Mouse (Mus musculus): ENCODE measurements around the gene Dusp1. TPM values are rescaled to one million over a fixed set of nuclear protein-coding genes. Genes with fewer than 3 reads are reported as not detected.

Gene Dusp1
- polyA plus RNA-seq, 1 experiment from 2014 or later = 45.8 TPM

- no peaks in the 10 kb centered on the region for H3K27me3 ChIP-seq (ENCODE audit: control insufficient read depth, insufficient read depth, low read length)
- no peak for DNase-seq
- no peak overlapping the region for H3K9ac ChIP-seq (replicated peaks; ENCODE audit: low read length)
- WGBS = 92% methylated on average over 4 of the region's 4 CpGs
- no peak overlapping the region for H3K4me3 ChIP-seq (replicated peaks; ENCODE audit: low read depth, low read length)
- H3K4me1 ChIP-seq (ENCODE audit: control insufficient read depth, insufficient read depth, low read length) = no peaks in the 10 kb centered on the region
- no peak for ATAC-seq (ENCODE audit: low FRiP score, low TSS enrichment)
- H3K27ac ChIP-seq (replicated peaks; ENCODE audit: low read depth, low read length) = no peak overlapping the region
- H3K4me2 ChIP-seq (ENCODE audit: low read length) = no peak overlapping the region
- H3K9me3 ChIP-seq (ENCODE audit: control insufficient read depth, low read length) = no peaks in the 10 kb centered on the region
- no peaks in the 10 kb centered on the region for H3K36me3 ChIP-seq (ENCODE audit: control insufficient read depth, insufficient read depth, low read length)
Observed at GRCm38 (mm10) chr17:26515675-26516074, 46.3 kb downstream of the Dusp1 start.

GRCm38 (mm10) chr17:26514581-26515030, 47.3 kb downstream of the Dusp1 start:
- H3K4me1 ChIP-seq (ENCODE audit: control insufficient read depth, insufficient read depth, low read length) = no peaks in the 10 kb centered on the region
- WGBS = 86% methylated on average over 3 of the region's 3 CpGs
- no peak overlapping the region for H3K9ac ChIP-seq (replicated peaks; ENCODE audit: low read length)
- H3K4me3 ChIP-seq (replicated peaks; ENCODE audit: low read depth, low read length) = no peak overlapping the region
- ATAC-seq (ENCODE audit: low FRiP score, low TSS enrichment) (no peak), DNase-seq (no peak)
- no peak overlapping the region for H3K27ac ChIP-seq (replicated peaks; ENCODE audit: low read depth, low read length)
- H3K4me2 ChIP-seq (ENCODE audit: low read length) = no peak overlapping the region
- no peaks in the 10 kb centered on the region for H3K27me3 ChIP-seq (ENCODE audit: control insufficient read depth, insufficient read depth, low read length)
- H3K36me3 ChIP-seq (ENCODE audit: control insufficient read depth, insufficient read depth, low read length) = no peaks in the 10 kb centered on the region
- no peaks in the 10 kb centered on the region for H3K9me3 ChIP-seq (ENCODE audit: control insufficient read depth, low read length)

- no peak overlapping the region for H3K4me3 ChIP-seq (replicated peaks; ENCODE audit: low read depth, low read length)
- H3K9ac ChIP-seq (replicated peaks; ENCODE audit: low read length) = no peak overlapping the region
Observed at GRCm38 (mm10) chr17:26513459-26514290, 48.3 kb downstream of the Dusp1 start.

GRCm38 (mm10) chr17:26512961-26513360, 49.0 kb downstream of the Dusp1 start:
- Histone ChIP-seq H3K36me3 (ENCODE audit: control insufficient read depth, insufficient read depth, low read length) (no peaks in the 10 kb centered on the region), H3K9me3 (ENCODE audit: control insufficient read depth, low read length) (no peaks in the 10 kb centered on the region), H3K27ac (replicated peaks; ENCODE audit: low read depth, low read length) (no peak overlapping the region), H3K4me1 (ENCODE audit: control insufficient read depth, insufficient read depth, low read length) (no peaks in the 10 kb centered on the region), H3K9ac (replicated peaks; ENCODE audit: low read length) (no peak overlapping the region), H3K27me3 (ENCODE audit: control insufficient read depth, insufficient read depth, low read length) (no peaks in the 10 kb centered on the region), H3K4me3 (replicated peaks; ENCODE audit: low read depth, low read length) (no peak overlapping the region), H3K4me2 (ENCODE audit: low read length) (no peak overlapping the region)
- 82% methylated on average over 7 of the region's 7 CpGs for whole genome bisulfite sequencing
- no peak for ATAC-seq (ENCODE audit: low FRiP score, low TSS enrichment)
- no peak for DNase-seq

More at GRCm38 (mm10) chr17:26513459-26514290, 48.3 kb downstream of the Dusp1 start:
- H3K4me2 ChIP-seq (ENCODE audit: low read length) = no peak overlapping the region
- no peaks in the 10 kb centered on the region for H3K27me3 ChIP-seq (ENCODE audit: control insufficient read depth, insufficient read depth, low read length)
- no peak for DNase-seq
- H3K4me1 ChIP-seq (ENCODE audit: control insufficient read depth, insufficient read depth, low read length) = no peaks in the 10 kb centered on the region
- no peaks in the 10 kb centered on the region for H3K36me3 ChIP-seq (ENCODE audit: control insufficient read depth, insufficient read depth, low read length)
- ATAC-seq (ENCODE audit: low FRiP score, low TSS enrichment) = no peak
- H3K27ac ChIP-seq (replicated peaks; ENCODE audit: low read depth, low read length) = no peak overlapping the region
- WGBS = 81% methylated on average over 6 of the region's 6 CpGs
- no peaks in the 10 kb centered on the region for H3K9me3 ChIP-seq (ENCODE audit: control insufficient read depth, low read length)

GRCm38 (mm10) chr17:26511816-26512774, 49.8 kb downstream of the Dusp1 start:
- ATAC-seq (ENCODE audit: low FRiP score, low TSS enrichment) = no peak
- DNase-seq = no peak

GRCm38 (mm10) chr17:26511256-26511655, 50.7 kb downstream of the Dusp1 start:
- peaks cover 2% of the 10 kb centered on the region; the same call in 1 of the 2 replicates for H3K36me3 ChIP-seq (ENCODE audit: control insufficient read depth, insufficient read depth, low read length)
- H3K4me3 ChIP-seq (replicated peaks; ENCODE audit: low read depth, low read length) = no peak overlapping the region
- H3K27me3 ChIP-seq (ENCODE audit: control insufficient read depth, insufficient read depth, low read length) = no peaks in the 10 kb centered on the region
- H3K27ac ChIP-seq (replicated peaks; ENCODE audit: low read depth, low read length) = no peak overlapping the region
- H3K4me2 ChIP-seq (ENCODE audit: low read length) = no peak overlapping the region
- no peak overlapping the region for H3K9ac ChIP-seq (replicated peaks; ENCODE audit: low read length)
- DNase-seq (no peak), ATAC-seq (ENCODE audit: low FRiP score, low TSS enrichment) (no peak)
- WGBS = 63% methylated on average over 4 of the region's 4 CpGs
- no peaks in the 10 kb centered on the region for H3K9me3 ChIP-seq (ENCODE audit: control insufficient read depth, low read length)
- peaks cover 9% of the 10 kb centered on the region for H3K4me1 ChIP-seq (ENCODE audit: control insufficient read depth, insufficient read depth, low read length)

More at GRCm38 (mm10) chr17:26511816-26512774, 49.8 kb downstream of the Dusp1 start:
- Histone ChIP-seq H3K36me3 (ENCODE audit: control insufficient read depth, insufficient read depth, low read length) (no peaks in the 10 kb centered on the region), H3K4me1 (ENCODE audit: control insufficient read depth, insufficient read depth, low read length) (0 out of 2 replicates have a peak, but pooled peaks cover under 1% of the 10 kb centered on the region), H3K4me3 (replicated peaks; ENCODE audit: low read depth, low read length) (no peak overlapping the region), H3K4me2 (ENCODE audit: low read length) (no peak overlapping the region), H3K27me3 (ENCODE audit: control insufficient read depth, insufficient read depth, low read length) (no peaks in the 10 kb centered on the region), H3K27ac (replicated peaks; ENCODE audit: low read depth, low read length) (no peak overlapping the region), H3K9me3 (ENCODE audit: control insufficient read depth, low read length) (no peaks in the 10 kb centered on the region), H3K9ac (replicated peaks; ENCODE audit: low read length) (no peak overlapping the region)
- WGBS = 76% methylated on average over 7 of the region's 7 CpGs

GRCm38 (mm10) chr17:26510146-26511045, 51.5 kb downstream of the Dusp1 start:
- Histone ChIP-seq H3K27me3 (ENCODE audit: control insufficient read depth, insufficient read depth, low read length) (no peaks in the 10 kb centered on the region), H3K4me1 (ENCODE audit: control insufficient read depth, insufficient read depth, low read length) (peaks cover 17% of the 10 kb centered on the region), H3K36me3 (ENCODE audit: control insufficient read depth, insufficient read depth, low read length) (peaks cover 6% of the 10 kb centered on the region; the same call in 1 of the 2 replicates), H3K9me3 (ENCODE audit: control insufficient read depth, low read length) (no peaks in the 10 kb centered on the region), H3K4me2 (ENCODE audit: low read length) (no peak overlapping the region), H3K9ac (replicated peaks; ENCODE audit: low read length) (no peak overlapping the region), H3K27ac (replicated peaks; ENCODE audit: low read depth, low read length) (no peak overlapping the region), H3K4me3 (replicated peaks; ENCODE audit: low read depth, low read length) (no peak overlapping the region)
- DNase-seq (no peak), ATAC-seq (ENCODE audit: low FRiP score, low TSS enrichment) (no peak)
- WGBS = 81% methylated on average over 15 of the region's 15 CpGs

Measured in midbrain, embryonic 14.5 days (tissue).